Mouse (Mus musculus) liver, embryonic 12.5 days (tissue): ENCODE measurements at regions not wholly inside any gene's neighbourhood (a gene's known extent, or its start where the extent isn't known, plus 50 kb on each side); places are given as distances from the start of the nearest gene placed in this dataset.

ENCODE experiments used
- ATAC-seq: fragments of 200-750 bp; cut with Nextera tagmentation; 2 replicates; pipeline ENCODE4 v1.8.0; 2017; ENCODE audit warnings: moderate number of reproducible peaks, mild to moderate bottlenecking, moderate library complexity
- H3K27ac ChIP-seq: fragments of 300-500 bp; sonication (generic); 2 replicates; pipeline ENCODE4 v1.5.1; 2016; ENCODE audit warnings: mild to moderate bottlenecking
- H3K27me3 ChIP-seq: fragments of 300-500 bp; sonication (generic); replicated peaks from 2 replicates; pipeline ENCODE4 v1.6.1; 2016; ENCODE audit warnings: mild to moderate bottlenecking, moderate library complexity
- H3K36me3 ChIP-seq: fragments of 300-500 bp; sonication (generic); 2 replicates; pipeline ENCODE4 v1.6.1; 2016; ENCODE audit warnings: mild to moderate bottlenecking, moderate library complexity
- H3K4me1 ChIP-seq: fragments of 300-500 bp; sonication (generic); 2 replicates; pipeline ENCODE4 v1.6.1; 2016
- H3K4me2 ChIP-seq: fragments of 300-500 bp; sonication (generic); 2 replicates; pipeline ENCODE4 v1.6.1; 2016; ENCODE audit warnings: mild to moderate bottlenecking, moderate library complexity
- H3K4me3 ChIP-seq: fragments of 300-500 bp; sonication (generic); 2 replicates; pipeline ENCODE4 v1.5.1; 2016; ENCODE audit warnings: mild to moderate bottlenecking, moderate library complexity
- H3K9ac ChIP-seq: fragments of 300-500 bp; sonication (generic); 2 replicates; pipeline ENCODE4 v1.6.1; 2016; ENCODE audit warnings: mild to moderate bottlenecking, moderate library complexity
- H3K9me3 ChIP-seq: fragments of 300-500 bp; sonication (generic); replicated peaks from 2 replicates; pipeline ENCODE4 v1.6.1; 2016; ENCODE audit warnings: mild to moderate bottlenecking, moderate library complexity
- WGBS: fragments of 180-500 bp; shearing (Covaris S2); methylation state at CpG from one replicate; pipeline ENCODE4 v1.1.7; 2016; ENCODE audit not compliant: insufficient replicate concordance; 5-methylcytosine and 5-hydroxymethylcytosine counted together

GRCm38 (mm10) chr15:37067326-37067725 is 59.8 kb upstream of the Zfp706 start:
- WGBS = 72% methylated on average over 4 of the region's 4 CpGs
- H3K9ac ChIP-seq = no peak overlapping the region
- H3K27me3 ChIP-seq = no peaks in the 10 kb centered on the region
- H3K4me2 ChIP-seq = no peak overlapping the region
- H3K4me3 ChIP-seq = no peak overlapping the region
- no peaks in the 10 kb centered on the region for H3K9me3 ChIP-seq
- no peak overlapping the region for H3K27ac ChIP-seq
- H3K36me3 ChIP-seq = no peaks in the 10 kb centered on the region
- no peak for ATAC-seq
- H3K4me1 ChIP-seq = no peaks in the 10 kb centered on the region

GRCm38 (mm10) chr15:37065926-37066550 is 58.5 kb upstream of the Zfp706 start:
- no peak overlapping the region for H3K4me3 ChIP-seq
- H3K36me3 ChIP-seq = no peaks in the 10 kb centered on the region
- no peaks in the 10 kb centered on the region for H3K4me1 ChIP-seq
- H3K27ac ChIP-seq = no peak overlapping the region
- no peaks in the 10 kb centered on the region for H3K9me3 ChIP-seq
- H3K4me2 ChIP-seq = no peak overlapping the region
- no peaks in the 10 kb centered on the region for H3K27me3 ChIP-seq
- 72% methylated on average over 9 of the region's 9 CpGs for WGBS
- ATAC-seq = no peak
- no peak overlapping the region for H3K9ac ChIP-seq

GRCm38 (mm10) chr15:37065408-37065807 is 57.8 kb upstream of the Zfp706 start:
- H3K27me3 ChIP-seq = no peaks in the 10 kb centered on the region
- H3K36me3 ChIP-seq = no peaks in the 10 kb centered on the region
- H3K4me2 ChIP-seq = no peak overlapping the region
- ATAC-seq = no peak
- no peak overlapping the region for H3K9ac ChIP-seq
- no peak overlapping the region for H3K4me3 ChIP-seq
- 73% methylated on average over 6 of the region's 6 CpGs for WGBS
- H3K27ac ChIP-seq = no peak overlapping the region
- no peaks in the 10 kb centered on the region for H3K4me1 ChIP-seq
- H3K9me3 ChIP-seq = no peaks in the 10 kb centered on the region

- Histone ChIP-seq H3K4me3 (no peak overlapping the region), H3K9me3 (no peaks in the 10 kb centered on the region), H3K4me2 (no peak overlapping the region), H3K36me3 (no peaks in the 10 kb centered on the region), H3K4me1 (no peaks in the 10 kb centered on the region), H3K27me3 (no peaks in the 10 kb centered on the region), H3K27ac (no peak overlapping the region), H3K9ac (no peak overlapping the region)
- 66% methylated on average over 6 of the region's 6 CpGs for WGBS
- no peak for ATAC-seq
Measured at GRCm38 (mm10) chr15:37063781-37064383, 56.3 kb upstream of the Zfp706 start.

GRCm38 (mm10) chr15:37062585-37062984 is 55.0 kb upstream of the Zfp706 start:
- H3K27me3 ChIP-seq = no peaks in the 10 kb centered on the region
- no peak for ATAC-seq
- no peaks in the 10 kb centered on the region for H3K4me1 ChIP-seq
- H3K36me3 ChIP-seq = no peaks in the 10 kb centered on the region
- H3K9ac ChIP-seq = no peak overlapping the region
- no peak overlapping the region for H3K4me3 ChIP-seq
- no peak overlapping the region for H3K27ac ChIP-seq
- 0 out of 2 replicates have a peak, but pooled peaks cover 1% of the 10 kb centered on the region for H3K9me3 ChIP-seq
- H3K4me2 ChIP-seq = no peak overlapping the region
- 77% methylated on average over 7 of the region's 7 CpGs for WGBS

- Histone ChIP-seq H3K9ac (no peak overlapping the region), H3K36me3 (no peaks in the 10 kb centered on the region), H3K27me3 (no peaks in the 10 kb centered on the region), H3K9me3 (0 out of 2 replicates have a peak, but pooled peaks cover 7% of the 10 kb centered on the region), H3K4me1 (no peaks in the 10 kb centered on the region), H3K27ac (no peak overlapping the region), H3K4me3 (no peak overlapping the region), H3K4me2 (no peak overlapping the region)
- ATAC-seq = no peak
- 63% methylated on average over 6 of the region's 6 CpGs for WGBS
Measured at GRCm38 (mm10) chr15:37061501-37061900, 53.9 kb upstream of the Zfp706 start.

- WGBS = 69% methylated on average over 6 of the region's 6 CpGs
- Histone ChIP-seq H3K27me3 (no peaks in the 10 kb centered on the region), H3K4me1 (no peaks in the 10 kb centered on the region), H3K27ac (no peak overlapping the region), H3K9me3 (peaks cover 13% of the 10 kb centered on the region; the same call in 1 of the 2 replicates), H3K36me3 (no peaks in the 10 kb centered on the region), H3K9ac (no peak overlapping the region), H3K4me3 (no peak overlapping the region), H3K4me2 (no peak overlapping the region)
- ATAC-seq = no peak
Measured at GRCm38 (mm10) chr15:37060831-37061230, 53.3 kb upstream of the Zfp706 start.
